Mouse (Mus musculus) embryonic facial prominence, embryonic 13.5 days (tissue): ENCODE results near the gene Rfc3. TPM values are rescaled to one million over a fixed set of nuclear protein-coding genes. Genes with fewer than 3 reads are reported as not detected.

ENCODE experiments used
- polyA plus RNA-seq: library from polyadenylated mRNA; unstranded; fragments of >200 nt; fragmentation: Nextera tagmentation; extraction: Ambion mirVana; gene quantifications from 2 replicates; pipeline ENCODE4 v1.2.1, GENCODE M21; 2015

Rfc3 gene
- polyA plus RNA-seq, 1 experiment from 2014 or later, result 107 TPM

Other genes with a start within 250 kb of the Rfc3 start
- gene Gm42906, start 223.1 kb downstream of the Rfc3 start, polyA plus RNA-seq, result not detected in 2 replicates
- gene Vmn2r18, start 45.2 kb downstream of the Rfc3 start, polyA plus RNA-seq, result not detected in 2 replicates